Mouse (Mus musculus): ENCODE results near the gene Gm20422.
"Not testable (repeated sequence)": the region's sequence is repeated elsewhere in the genome, so short reads cannot be mapped to it uniquely, and the experiment has no call there.

Gene Gm20422

DNA sequence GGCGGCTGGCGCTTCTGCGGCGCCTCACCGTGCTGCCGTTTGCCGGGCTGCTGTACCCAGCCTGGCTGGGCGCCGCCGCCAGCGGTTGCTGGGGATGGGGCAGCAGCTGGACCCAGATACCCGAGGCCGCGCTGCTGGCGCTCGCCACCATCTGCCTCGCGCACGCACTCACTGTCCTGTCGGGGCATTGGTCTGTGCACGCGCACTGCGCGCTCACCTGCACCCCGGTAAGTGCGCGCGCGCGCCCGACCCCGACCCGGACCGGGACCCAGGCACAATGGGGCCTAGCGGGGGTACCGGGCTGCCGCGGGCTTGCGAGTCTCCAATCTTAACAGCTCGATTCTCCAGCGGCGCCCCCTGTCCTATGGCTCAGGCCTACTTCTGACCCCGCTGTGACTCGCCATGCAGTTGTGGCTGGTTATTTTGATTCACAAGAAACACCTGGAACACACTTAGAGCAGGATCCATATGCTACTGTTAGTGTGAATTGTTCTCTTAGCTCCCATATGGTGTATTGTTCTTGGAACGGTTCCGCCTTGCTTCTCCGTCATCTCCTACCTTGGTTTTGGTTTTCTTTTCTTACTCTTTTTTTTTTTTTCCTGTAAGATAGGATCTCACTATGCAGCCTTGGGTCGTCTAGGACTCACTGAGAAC, 16.9 kb upstream of the Gm20422 start:
- peak in 1 of 2 experiments; percentile 20 for DNase-seq

DNA sequence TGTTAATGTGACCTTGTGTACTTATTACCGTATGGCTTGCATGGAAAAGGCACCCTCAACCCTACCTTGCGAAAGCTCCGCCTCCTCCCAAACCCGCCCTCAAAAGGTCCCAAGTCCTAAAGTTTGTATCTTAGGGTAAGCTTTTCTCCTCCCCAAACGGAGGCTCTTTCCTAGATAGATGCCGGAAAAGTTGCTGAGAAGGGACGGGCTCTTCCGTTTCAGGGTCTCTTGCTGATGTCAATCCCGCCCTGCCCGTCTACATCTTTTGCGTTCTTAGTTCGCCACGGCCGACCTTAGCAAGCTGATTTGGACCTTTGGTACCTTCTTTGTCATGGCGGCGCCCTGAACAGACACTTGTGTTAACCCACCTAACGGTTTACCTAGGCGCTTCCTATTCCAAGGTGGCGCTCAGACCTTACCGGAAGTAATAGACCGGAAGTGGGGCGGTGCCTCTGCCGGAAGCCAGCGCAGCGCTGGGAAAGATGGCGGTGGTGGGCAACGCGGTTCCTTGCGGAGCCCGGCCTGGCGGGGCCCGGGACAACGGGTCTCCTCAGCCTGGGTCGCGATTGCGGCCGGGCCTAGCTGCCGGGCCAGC, 16.2 kb upstream of the Gm20422 start, which contains the start of the genes Atp13a1 and Zfp866:
Atp13a1 (plus strand) TSS at position 391 of the 595 bp plus-strand sequence.
Zfp866 (minus strand) TSS at position 406 of the 595 bp plus-strand sequence.
- peak; percentile 89 to 91 for DNase-seq

GRCm38 (mm10) chr8:69790364-69790763, 15.7 kb upstream of the Gm20422 start:
- no peak for DNase-seq

DNA sequence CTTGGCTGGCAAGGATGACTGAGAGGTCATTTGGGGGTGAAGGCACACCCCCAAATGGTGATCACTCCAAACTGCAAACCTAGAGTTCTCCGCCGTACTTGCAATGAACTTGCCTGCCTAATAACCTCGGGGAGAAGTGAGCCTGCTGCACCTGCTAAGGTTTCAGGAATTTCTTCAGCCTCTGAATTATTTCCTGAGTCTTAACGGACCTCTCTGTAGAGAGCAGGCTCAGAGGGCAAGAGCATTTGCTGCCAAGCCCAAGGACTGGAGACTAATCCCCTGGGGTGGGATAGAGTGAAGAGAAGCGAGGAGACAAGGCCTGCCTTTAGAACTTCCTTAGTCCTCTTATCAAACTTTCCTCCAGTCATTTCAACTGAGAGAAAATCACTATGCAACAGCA, 15.0 kb upstream of the Gm20422 start:
- no peak for DNase-seq

- no peak for DNase-seq
Observed at GRCm38 (mm10) chr8:69789105-69789504, 14.4 kb upstream of the Gm20422 start.

DNA sequence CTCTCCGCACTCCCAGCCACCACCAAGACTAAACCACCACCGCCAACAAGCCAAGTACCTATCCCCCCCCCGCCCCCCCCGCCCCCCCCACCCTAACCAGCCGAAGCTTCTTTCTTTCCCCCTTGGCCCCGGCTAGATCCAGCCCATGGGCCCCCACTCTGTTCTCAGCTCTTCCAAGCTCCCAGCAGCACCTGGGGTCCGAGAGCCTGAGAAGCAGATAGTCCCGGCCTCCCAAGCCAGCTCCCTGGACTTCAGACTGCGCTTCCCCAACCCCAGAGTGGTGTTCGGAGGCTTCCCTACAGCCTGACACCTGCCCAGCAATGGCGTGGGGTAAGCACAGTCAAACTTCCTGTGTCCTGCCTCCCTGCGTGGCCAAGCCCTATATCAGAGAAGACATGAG, 2.4 kb upstream of the Gm20422 start:
- no peak for DNase-seq

GRCm38 (mm10) chr8:69775149-69775534, 456 bp upstream of the Gm20422 start:
- DNase-seq, result no peak

DNA sequence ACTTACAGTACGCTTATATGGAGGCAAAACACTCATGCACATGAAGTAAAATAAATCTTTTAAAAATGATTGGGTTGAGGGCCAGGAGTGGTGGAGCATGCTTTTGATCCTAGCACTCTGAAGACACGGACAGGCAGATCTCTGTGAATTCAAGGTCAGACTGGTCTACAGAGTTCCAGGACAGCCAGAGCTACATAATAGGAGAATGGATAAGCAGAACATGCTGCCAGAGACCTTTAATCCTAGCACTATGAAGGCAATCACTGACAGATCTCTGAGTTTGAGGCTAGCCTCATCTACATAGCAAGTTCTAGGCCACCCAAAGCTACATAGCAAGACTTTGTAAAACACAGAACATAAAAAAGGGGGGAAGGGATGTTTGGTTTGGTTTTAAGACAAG, 2.6 kb downstream of the Gm20422 start:
- no peak for DNase-seq

- no peak for DNase-seq
Observed at GRCm38 (mm10) chr8:69771221-69771620, 3.5 kb downstream of the Gm20422 start.

DNA sequence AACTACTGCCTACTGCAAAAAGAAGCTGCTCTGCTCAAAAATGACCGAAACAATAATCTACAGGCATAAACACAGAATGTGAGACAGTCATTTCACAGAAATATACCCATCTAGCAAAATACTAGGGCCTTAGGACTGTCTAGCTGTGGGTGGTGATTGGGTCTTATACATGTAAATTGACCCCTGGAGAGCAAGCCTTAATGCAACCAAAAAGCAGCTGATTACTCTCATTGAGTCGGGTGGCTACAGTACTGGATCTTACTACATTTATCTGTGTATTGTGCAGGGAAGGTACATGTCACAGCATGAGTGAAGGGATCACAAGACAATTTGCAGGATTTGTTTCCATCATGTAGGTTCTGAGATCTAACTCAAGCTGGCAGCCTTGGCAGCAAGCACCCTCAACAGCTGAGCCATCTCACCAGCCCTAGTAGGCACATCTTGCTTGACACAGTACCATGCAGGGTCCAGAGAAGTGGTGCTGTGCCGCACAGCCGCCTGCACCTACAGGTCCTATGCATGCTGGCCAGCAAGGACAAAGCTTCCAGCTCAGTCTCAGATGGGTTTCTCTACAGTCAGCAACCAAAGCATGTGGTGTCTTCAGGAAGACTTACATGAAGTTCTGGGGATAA, 12.8 kb downstream of the Gm20422 start:
- no peak for DNase-seq

DNA sequence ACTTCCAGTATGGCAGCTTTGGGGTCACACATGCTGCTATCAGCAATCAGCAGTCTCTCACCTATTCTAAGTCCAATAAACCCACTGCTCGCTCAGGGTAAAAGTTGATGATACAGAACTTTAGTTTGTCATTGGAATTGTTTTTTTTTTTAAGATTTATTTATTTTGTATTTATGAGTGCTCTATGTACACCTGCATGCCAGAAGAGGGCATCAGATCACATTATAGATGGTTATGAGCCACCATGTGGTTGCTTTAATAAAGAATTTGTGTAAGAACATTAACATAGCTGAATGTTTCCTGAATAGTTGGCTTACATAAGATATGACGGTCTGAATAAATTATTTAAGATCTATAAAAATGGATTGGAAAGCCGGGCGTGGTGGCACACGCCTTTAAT, 16.4 kb downstream of the Gm20422 start:
- DNase-seq, result no peak

- DNase-seq, result no peak
Observed at GRCm38 (mm10) chr8:69752437-69752836, 22.2 kb downstream of the Gm20422 start.

DNA sequence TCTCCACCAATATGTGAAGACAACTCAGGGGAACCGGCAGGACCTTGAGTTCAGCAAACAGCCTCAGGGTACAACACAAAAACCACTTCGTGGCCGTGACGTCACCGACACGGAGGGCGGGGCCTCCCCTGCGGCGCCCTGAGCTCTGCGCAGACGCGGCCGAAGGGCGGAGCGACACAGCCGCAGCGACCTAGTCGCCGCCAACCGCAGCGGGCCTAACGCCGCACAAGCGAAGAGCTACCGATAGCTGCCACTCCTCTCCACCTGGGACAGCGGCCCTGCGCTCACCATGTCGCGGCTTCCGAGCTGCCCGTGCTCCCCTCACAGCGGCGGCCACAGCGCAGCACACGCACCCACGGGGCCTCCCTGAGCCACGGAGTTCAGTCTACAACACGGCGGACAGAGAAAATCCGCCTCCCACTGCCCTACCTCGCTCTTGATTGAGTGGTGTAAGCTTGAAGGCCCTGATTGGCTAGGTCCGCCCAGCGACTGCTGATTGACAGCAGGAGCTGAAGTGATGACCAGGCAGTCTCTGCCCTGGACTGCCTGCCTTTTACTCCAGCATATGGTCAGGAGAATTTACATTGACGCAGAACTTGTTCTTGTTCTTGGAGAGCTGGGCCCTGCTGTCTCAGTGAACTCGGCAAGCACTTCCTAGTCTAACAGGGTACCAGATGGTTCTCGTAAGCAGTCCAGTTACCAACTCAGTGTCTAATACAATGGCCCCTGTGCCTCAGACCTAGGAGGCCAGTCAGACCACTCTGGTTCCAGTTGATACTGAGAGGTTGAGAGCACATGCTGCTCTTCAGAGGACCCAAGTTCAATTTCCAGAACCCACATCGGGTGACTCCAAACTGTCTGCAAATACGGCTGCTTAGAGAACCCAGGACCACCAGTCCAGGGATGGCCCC, 24.9 kb downstream of the Gm20422 start, which contains the start of gene Zfp963:
Zfp963 (minus strand) TSS at position 427 of the 911 bp plus-strand sequence.
- DNase-seq, result peak; percentile 95 to 96

- DNase-seq, result no peak
Observed at GRCm38 (mm10) chr8:69741231-69741630, 33.5 kb downstream of the Gm20422 start.

- no peak for DNase-seq
Observed at GRCm38 (mm10) chr8:69740763-69741162, 33.9 kb downstream of the Gm20422 start.

- no peak for DNase-seq
Observed at GRCm38 (mm10) chr8:69735495-69735894, 39.2 kb downstream of the Gm20422 start.

GRCm38 (mm10) chr8:69717232-69717580, 57.5 kb downstream of the Gm20422 start:
- DNase-seq, result no peak

DNA sequence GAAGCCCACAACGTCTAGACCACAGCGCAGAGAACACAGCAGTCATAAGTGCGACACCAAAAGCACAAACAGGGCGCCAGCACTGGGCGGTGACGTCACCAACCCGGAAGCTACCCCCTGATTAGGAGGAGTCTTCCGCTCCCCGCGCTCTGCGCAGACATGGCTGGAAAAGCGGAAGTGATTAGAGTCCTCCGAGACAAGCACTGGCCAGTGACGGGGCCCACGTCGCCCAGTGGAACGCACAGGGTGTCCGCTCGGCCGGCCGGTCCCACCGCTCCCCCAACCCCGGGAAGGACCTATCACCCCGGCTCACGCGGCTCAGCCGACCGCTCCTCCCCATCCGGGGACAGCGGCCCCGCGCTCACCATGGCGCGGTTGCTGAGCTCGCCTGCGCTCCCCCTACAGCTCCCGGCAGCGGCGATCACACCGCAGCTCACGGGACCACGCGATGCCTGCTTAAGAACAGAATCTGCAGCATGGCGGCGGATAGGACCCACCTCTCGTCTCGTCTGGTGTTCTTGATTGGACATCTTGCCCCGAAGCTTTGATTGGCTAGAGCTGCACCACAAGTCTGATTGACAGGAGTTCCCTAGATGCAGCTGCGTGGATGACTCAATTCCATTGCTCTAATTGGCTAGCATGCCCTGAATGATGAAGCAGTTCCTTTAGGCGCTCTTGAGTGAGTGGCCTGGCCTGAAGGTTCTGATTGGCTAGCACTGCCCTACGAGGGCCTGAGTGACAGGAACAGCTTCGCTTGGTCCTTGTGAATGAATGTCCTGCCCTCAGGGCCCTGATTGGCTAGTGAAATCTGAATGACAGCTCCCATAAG, 58.1 kb downstream of the Gm20422 start:
- DNase-seq, result peak; percentile 99

- DNase-seq, result no peak
Observed at GRCm38 (mm10) chr8:69715366-69715765, 59.3 kb downstream of the Gm20422 start.

DNA sequence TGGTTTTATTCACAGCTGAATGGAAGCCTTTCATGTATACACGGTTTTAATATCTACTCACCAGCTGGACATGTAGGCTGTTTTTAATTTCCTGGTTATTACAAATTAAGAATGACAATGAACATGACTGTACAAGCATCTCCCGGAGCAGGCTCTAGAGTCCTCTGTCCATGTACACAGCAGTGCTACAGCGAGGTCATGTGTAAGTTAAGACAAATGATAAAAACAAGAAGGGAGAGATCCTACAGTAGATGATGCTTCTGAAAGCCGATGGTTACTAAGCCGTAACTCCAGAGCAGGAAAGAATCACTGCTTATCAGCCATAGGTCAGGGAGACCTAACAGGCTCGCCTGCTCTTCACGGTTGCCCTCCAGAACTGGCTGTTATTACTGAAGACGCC, 61.2 kb downstream of the Gm20422 start:
- no peak for DNase-seq

DNA sequence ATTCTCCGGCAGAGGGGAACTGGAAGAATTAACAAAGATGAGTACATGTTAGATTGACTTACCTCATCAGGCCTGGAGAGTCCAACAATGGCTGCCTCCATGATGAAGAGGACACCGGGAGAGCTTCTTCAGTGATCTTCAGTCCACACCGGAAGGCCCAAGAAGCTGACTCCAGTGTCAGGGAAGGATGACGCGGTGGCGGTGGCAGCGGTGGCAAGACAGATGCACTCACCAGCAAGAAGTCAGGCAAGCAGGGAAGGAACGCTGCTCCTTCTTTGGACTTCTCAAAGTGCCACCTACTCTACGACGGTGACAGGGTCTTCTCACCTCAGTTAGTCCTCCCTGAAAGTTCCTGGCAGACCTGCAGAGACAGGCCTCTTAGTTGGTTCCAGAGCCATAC, 64.1 kb downstream of the Gm20422 start, which contains the start of gene Zfp869:
Zfp869 (minus strand) TSS at position 101 of the 400 bp plus-strand sequence.
- not testable (repeated sequence) for DNase-seq

DNA sequence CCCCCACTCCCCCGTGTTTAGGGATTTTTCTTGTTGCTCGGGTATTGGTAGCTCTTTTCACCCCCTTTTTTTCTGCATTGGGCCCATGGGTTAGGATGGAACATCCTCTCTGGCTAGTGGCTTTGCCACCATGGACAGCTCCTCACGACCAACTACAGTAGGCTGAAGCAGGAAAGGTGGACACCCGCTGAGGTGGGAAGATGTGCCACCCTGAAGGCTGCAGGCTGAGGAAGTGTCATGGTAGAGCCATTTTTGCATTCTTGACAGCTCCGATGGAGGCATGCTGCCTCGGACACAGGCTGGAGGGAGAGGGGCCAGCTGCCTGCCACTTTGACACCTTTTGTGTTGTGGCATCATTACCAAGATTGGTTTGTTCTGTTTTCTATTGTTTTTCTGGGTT, 72.9 kb downstream of the Gm20422 start:
- DNase-seq, result no peak
